8 mouse cellular contexts compared by ENCODE assay signal in the genomic region with DNA sequence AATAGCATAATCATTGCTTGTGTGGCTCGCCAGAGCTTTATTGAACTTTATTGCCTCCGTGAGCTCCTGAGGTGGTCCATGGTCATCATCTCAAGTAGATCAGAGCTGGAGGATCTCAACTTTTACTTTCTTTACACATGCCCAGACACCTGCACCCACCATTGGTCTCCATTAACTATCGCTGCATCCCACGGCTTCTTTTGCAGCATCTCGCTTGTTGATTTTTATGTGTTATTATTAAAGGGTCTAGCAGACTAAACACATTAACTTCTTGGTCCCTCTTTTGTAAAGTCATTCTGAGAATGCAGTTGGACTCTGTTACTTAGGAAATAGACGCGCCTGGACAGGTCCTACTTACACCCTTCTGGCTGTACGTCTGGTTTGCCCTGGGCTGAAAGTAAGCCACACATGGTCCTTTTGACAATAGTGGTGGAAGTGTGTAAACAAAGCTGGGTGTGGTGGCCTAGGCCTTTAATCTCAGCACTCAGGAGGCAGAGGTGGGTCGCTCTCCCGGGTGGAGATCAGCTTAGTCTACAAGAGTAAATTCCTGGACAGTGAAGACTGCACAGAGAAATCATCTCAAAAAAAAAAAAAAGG. TPM values are rescaled to one million over a fixed set of nuclear protein-coding genes. Genes with fewer than 3 reads are reported as not detected.
DNase-seq lines count a peak whose midpoint lies in the region; ATAC-seq and TF ChIP-seq lines count a peak whose summit lies in the region.

No protein-coding gene starts in this region.

- peak overlapping the region; percentile 88; the same call in 1 of the 2 replicates for H3K27ac ChIP-seq in forebrain, embryonic 12.5 days
- peak overlapping the region; percentile 43; the same call in 1 of the 2 replicates for H3K27ac ChIP-seq in liver, embryonic 11.5 days (ENCODE audit: low read depth, low read length)

- H3K9ac ChIP-seq in forebrain, embryonic 12.5 days = no peak overlapping the region
- H3K9ac ChIP-seq in liver, embryonic 11.5 days (ENCODE audit: low read depth, low read length) = no peak overlapping the region; the same call in 1 of the 2 replicates

- no peaks in the 10 kb centered on the region for H3K27me3 ChIP-seq in erythroblast, embryonic 14.5 days (ENCODE audit: control insufficient read depth)
- no peaks in the 10 kb centered on the region for H3K27me3 ChIP-seq in C2C12 (ENCODE audit: control insufficient read depth, insufficient read depth, insufficient read length)
- H3K27me3 ChIP-seq in forebrain, embryonic 12.5 days = no peaks in the 10 kb centered on the region
- no peaks in the 10 kb centered on the region for H3K27me3 ChIP-seq in liver, embryonic 11.5 days (replicated peaks; ENCODE audit: control insufficient read depth, insufficient read depth, low read length)

- intact Hi-C loops in left cerebral cortex, postnatal 10 days (cut with DNase I) = no loop called here

- H3ac ChIP-seq in C2C12 (ENCODE audit: control insufficient read depth, insufficient read length, low read depth) = no peak overlapping the region

- peak overlapping the region; percentile 48 for H3K4me2 ChIP-seq in forebrain, embryonic 12.5 days
- peak overlapping the region; percentile 56 for H3K4me2 ChIP-seq in liver, embryonic 11.5 days

- DNase-seq in liver, embryonic 11.5 days (ENCODE audit: low spot score) = no peak
- DNase-seq in left cerebral cortex, postnatal 10 days (ENCODE audit: extremely low spot score in 1 of 2, low spot score in 2 of 2) = no peak
- DNase-seq in left cerebral cortex, adult 11 months (ENCODE audit: low spot score) = no peak

- 94% methylated on average over 10 of the region's 10 CpGs for WGBS in forebrain, embryonic 12.5 days
- WGBS in liver, embryonic 11.5 days = 90% methylated on average over 10 of the region's 10 CpGs

- H3K36me3 ChIP-seq in erythroblast, embryonic 14.5 days (ENCODE audit: control insufficient read depth) = peaks cover 10% of the 10 kb centered on the region
- H3K36me3 ChIP-seq in C2C12 (ENCODE audit: control insufficient read depth, insufficient read depth) = no peaks in the 10 kb centered on the region
- H3K36me3 ChIP-seq in forebrain, embryonic 12.5 days (replicated peaks) = peaks cover 5% of the 10 kb centered on the region; the same call in 1 of the 2 replicates
- 0 out of 2 replicates have a peak, but pooled peaks cover 4% of the 10 kb centered on the region for H3K36me3 ChIP-seq in liver, embryonic 11.5 days (ENCODE audit: control insufficient read depth, insufficient read depth, low read length)

- peaks cover 36% of the 10 kb centered on the region for H3K79me3 ChIP-seq in C2C12 (ENCODE audit: low read depth)

- peaks cover 38% of the 10 kb centered on the region for H3K79me2 ChIP-seq in C2C12 (ENCODE audit: control insufficient read depth, insufficient read depth)

- no peak for TF ChIP-seq CTCF in C2C12 (IDR thresholded peaks at IDR 0.05; ENCODE audit: control insufficient read depth, insufficient read depth, insufficient read length)

- H3K9me3 ChIP-seq in erythroblast, embryonic 14.5 days (ENCODE audit: control insufficient read depth, low read length) = no peaks in the 10 kb centered on the region
- no peaks in the 10 kb centered on the region for H3K9me3 ChIP-seq in forebrain, embryonic 12.5 days
- no peaks in the 10 kb centered on the region for H3K9me3 ChIP-seq in liver, embryonic 11.5 days (ENCODE audit: control insufficient read depth, low read length)

- ATAC-seq in erythroblast, adult 5-6 weeks (replicated peaks; ENCODE audit: low FRiP score, poor library complexity, severe bottlenecking) = no peak
- no peak for ATAC-seq in forebrain, embryonic 12.5 days (ENCODE audit: low FRiP score)
- no peak for ATAC-seq in liver, embryonic 11.5 days (replicated peaks; ENCODE audit: low FRiP score)
- no peak for ATAC-seq in granulocyte monocyte progenitor cell, adult 5-6 weeks (replicated peaks; ENCODE audit: poor library complexity, severe bottlenecking)

- peak overlapping the region; percentile 88 for H3K4me3 ChIP-seq in erythroblast, embryonic 14.5 days (replicated peaks)
- H3K4me3 ChIP-seq in C2C12 (ENCODE audit: insufficient read depth, poor library complexity, severe bottlenecking) = peak overlapping the region; percentile 21
- H3K4me3 ChIP-seq in forebrain, embryonic 12.5 days (replicated peaks) = peak overlapping the region; percentile 99; the same call in 1 of the 2 replicates
- peak overlapping the region; percentile 85 for H3K4me3 ChIP-seq in liver, embryonic 11.5 days (ENCODE audit: low read depth, low read length)

- peaks cover 38% of the 10 kb centered on the region for H3K4me1 ChIP-seq in erythroblast, embryonic 14.5 days (ENCODE audit: control insufficient read depth)
- peaks cover 7% of the 10 kb centered on the region for H3K4me1 ChIP-seq in forebrain, embryonic 12.5 days
- peaks cover 12% of the 10 kb centered on the region for H3K4me1 ChIP-seq in liver, embryonic 11.5 days (replicated peaks; ENCODE audit: control insufficient read depth, insufficient read depth, low read length)

TF ChIP-seq in C2C12, 6 proteins besides CTCF, POLR2A, EP300 and RAD21:
- TF ChIP-seq MAX (IDR thresholded peaks at IDR 0.05) = no peak
- TF ChIP-seq CEBPB (IDR thresholded peaks at IDR 0.05; ENCODE audit: low read depth) = no peak
- no peak for TF ChIP-seq MYOD1 (IDR thresholded peaks at IDR 0.05; ENCODE audit: control insufficient read depth, insufficient read length, low read depth)
- no peak for TF ChIP-seq FOSL1 (IDR thresholded peaks at IDR 0.05; ENCODE audit: insufficient read depth, low read length, poor library complexity, severe bottlenecking)
- no peak for TF ChIP-seq USF1 (IDR thresholded peaks at IDR 0.05; ENCODE audit: low read depth)
- no peak for TF ChIP-seq MYOG (IDR thresholded peaks at IDR 0.05; ENCODE audit: control insufficient read depth, extremely low read depth, insufficient read length)

RNA-seq across cellular contexts. Expression of a gene that starts 0.8 kb away (rescaled TPM):
- polyA plus RNA-seq in erythroblast, embryonic 14.5 days (2012) = 0.28 and 0.32 TPM in 2 replicates
- 23.4 and 29.4 TPM in 2 replicates for total RNA-seq in erythroblast, adult 5-6 weeks (2015; ENCODE audit: low replicate concordance)
- 30.7 and 71.1 TPM in 2 replicates for total RNA-seq in erythroblast, adult 5-6 weeks (2017; ENCODE audit: low replicate concordance)
- polyA plus RNA-seq in C2C12 (2012; fragmentation: generic; extraction: Trizol) = 13.0 TPM
- polyA plus RNA-seq in forebrain, embryonic 12.5 days (2016; fragmentation: Nextera tagmentation; extraction: Ambion mirVana) = 102 and 109 TPM in 2 replicates
- polyA plus RNA-seq in liver, embryonic 11.5 days (2014; fragmentation: Nextera tagmentation; extraction: Ambion mirVana) = 75.2 and 86.4 TPM in 2 replicates
- 130 and 135 TPM in 2 replicates for total RNA-seq in granulocyte monocyte progenitor cell, adult 5-6 weeks (2014; fragmentation: Nextera tagmentation)
- total RNA-seq in granulocyte monocyte progenitor cell, adult 5-6 weeks (2017) = 167 and 174 TPM in 2 replicates
- 100 to 1,000 TPM; 128 to 143 TPM for total RNA-seq in left cerebral cortex, postnatal 10 days (2021)

RNA-seq across cellular contexts. Expression of a gene that starts 13.2 kb away (rescaled TPM):
- 34.4 and 36.1 TPM in 2 replicates for polyA plus RNA-seq in erythroblast, embryonic 14.5 days (2012)
- 89.3 and 92.4 TPM in 2 replicates for total RNA-seq in erythroblast, adult 5-6 weeks (2015; ENCODE audit: low replicate concordance)
- total RNA-seq in erythroblast, adult 5-6 weeks (2017; ENCODE audit: low replicate concordance) = 105 and 107 TPM in 2 replicates
- polyA plus RNA-seq in C2C12 (2012; fragmentation: generic; extraction: Trizol) = 91.5 TPM
- 41.9 and 59.7 TPM in 2 replicates for polyA plus RNA-seq in forebrain, embryonic 12.5 days (2016; fragmentation: Nextera tagmentation; extraction: Ambion mirVana)
- polyA plus RNA-seq in liver, embryonic 11.5 days (2014; fragmentation: Nextera tagmentation; extraction: Ambion mirVana) = 132 and 145 TPM in 2 replicates
- total RNA-seq in granulocyte monocyte progenitor cell, adult 5-6 weeks (2014; fragmentation: Nextera tagmentation) = 210 and 216 TPM in 2 replicates
- 112 and 163 TPM in 2 replicates for total RNA-seq in granulocyte monocyte progenitor cell, adult 5-6 weeks (2017)
- 10 to 100 TPM; 36.2 to 42.3 TPM for total RNA-seq in left cerebral cortex, postnatal 10 days (2021)

RNA-seq across cellular contexts. Expression of a gene that starts 51.6 kb away (rescaled TPM):
- polyA plus RNA-seq in erythroblast, embryonic 14.5 days (2012) = 0.32 and 0.34 TPM in 2 replicates
- total RNA-seq in erythroblast, adult 5-6 weeks (2015; ENCODE audit: low replicate concordance) = 9.4 and 19.0 TPM in 2 replicates
- total RNA-seq in erythroblast, adult 5-6 weeks (2017; ENCODE audit: low replicate concordance) = 13.1 and 13.4 TPM in 2 replicates
- 22.8 TPM for polyA plus RNA-seq in C2C12 (2012; fragmentation: generic; extraction: Trizol)
- polyA plus RNA-seq in forebrain, embryonic 12.5 days (2016; fragmentation: Nextera tagmentation; extraction: Ambion mirVana) = 18.6 and 20.4 TPM in 2 replicates
- polyA plus RNA-seq in liver, embryonic 11.5 days (2014; fragmentation: Nextera tagmentation; extraction: Ambion mirVana) = 18.7 and 19.8 TPM in 2 replicates
- 51.9 and 68.3 TPM in 2 replicates for total RNA-seq in granulocyte monocyte progenitor cell, adult 5-6 weeks (2014; fragmentation: Nextera tagmentation)
- total RNA-seq in granulocyte monocyte progenitor cell, adult 5-6 weeks (2017) = 40.5 and 61.8 TPM in 2 replicates
- 10 to 100 TPM; 21.4 to 23.2 TPM for total RNA-seq in left cerebral cortex, postnatal 10 days (2021)

RNA-seq across cellular contexts. Expression of a gene that starts 56.4 kb away (rescaled TPM):
- polyA plus RNA-seq in erythroblast, embryonic 14.5 days (2012) = 2.7 and 3.2 TPM in 2 replicates
- total RNA-seq in erythroblast, adult 5-6 weeks (2015; ENCODE audit: low replicate concordance) = 3.8 TPM in 1 of 2 replicates, not detected in the other
- 6.0 and 6.8 TPM in 2 replicates for total RNA-seq in erythroblast, adult 5-6 weeks (2017; ENCODE audit: low replicate concordance)
- 23.8 TPM for polyA plus RNA-seq in C2C12 (2012; fragmentation: generic; extraction: Trizol)
- 32.0 and 33.1 TPM in 2 replicates for polyA plus RNA-seq in forebrain, embryonic 12.5 days (2016; fragmentation: Nextera tagmentation; extraction: Ambion mirVana)
- polyA plus RNA-seq in liver, embryonic 11.5 days (2014; fragmentation: Nextera tagmentation; extraction: Ambion mirVana) = 13.6 and 14.0 TPM in 2 replicates
- total RNA-seq in granulocyte monocyte progenitor cell, adult 5-6 weeks (2014; fragmentation: Nextera tagmentation) = 9.1 and 12.3 TPM in 2 replicates
- total RNA-seq in granulocyte monocyte progenitor cell, adult 5-6 weeks (2017) = 11.8 and 11.9 TPM in 2 replicates
- total RNA-seq in left cerebral cortex, postnatal 10 days (2021) = 10 to 100 TPM; 21.1 TPM

Comparison
In these comparisons a context has a peak if more than half of its experiments do, and no peak if none do; other contexts are left out.
1. H3K4me3 ChIP-seq: peak in every context shown above with its lines; median percentile 99 in forebrain, embryonic 12.5 days; 88 in erythroblast, embryonic 14.5 days; 85 in liver, embryonic 11.5 days; 21 in C2C12.
2. RNA of a gene that starts 0.8 kb away (polyA plus RNA-seq): 102 to 109 TPM in forebrain, embryonic 12.5 days, 75.2 to 86.4 TPM in liver, embryonic 11.5 days and 13.0 TPM in C2C12 (single experiment); 0.28 to 0.32 TPM in erythroblast, embryonic 14.5 days; every median in the first group is over 10 times any median in the second.
3. RNA of a gene that starts 51.6 kb away (polyA plus RNA-seq): 22.8 TPM in C2C12 (single experiment), 18.6 to 20.4 TPM in forebrain, embryonic 12.5 days and 18.7 to 19.8 TPM in liver, embryonic 11.5 days; 0.32 to 0.34 TPM in erythroblast, embryonic 14.5 days; every median in the first group is over 10 times any median in the second.